Mouse (Mus musculus): ENCODE measurements around the gene Car10.

The Car10 gene

GRCm38 (mm10) chr11:93487913-93488604, 390.2 kb downstream of the Car10 start:
- no peak for DNase-seq (ENCODE audit: extremely low read depth, low read depth, low spot score)

GRCm38 (mm10) chr11:93490211-93490820, 392.5 kb downstream of the Car10 start:
- no peak for DNase-seq (ENCODE audit: extremely low read depth, low read depth, low spot score)

DNA sequence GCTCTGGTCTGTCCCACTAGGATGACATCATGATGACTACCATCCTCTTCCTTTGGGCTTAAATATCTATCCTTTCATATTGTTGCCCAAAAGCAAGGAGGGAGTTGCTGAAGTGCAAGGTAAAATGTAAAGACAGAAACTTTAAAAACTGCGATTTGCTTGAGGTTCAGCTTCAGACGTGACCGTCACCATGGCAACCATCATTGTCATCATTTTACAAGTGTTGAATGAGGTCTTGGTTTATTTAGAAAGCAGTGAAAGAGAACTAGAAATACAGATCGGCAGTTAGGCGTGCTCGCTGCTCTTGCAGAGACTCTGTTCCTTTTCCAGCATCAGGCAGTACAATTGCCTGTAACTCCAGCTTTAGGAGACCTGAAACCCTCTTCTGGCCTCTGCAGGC, 400.1 kb downstream of the Car10 start:
- DNase-seq (ENCODE audit: extremely low read depth, low read depth, low spot score): no peak

- DNase-seq (ENCODE audit: extremely low read depth, low read depth, low spot score): no peak
These were observed 402.6 kb downstream of the Car10 start for GRCm38 (mm10) chr11:93500442-93500841.

DNA sequence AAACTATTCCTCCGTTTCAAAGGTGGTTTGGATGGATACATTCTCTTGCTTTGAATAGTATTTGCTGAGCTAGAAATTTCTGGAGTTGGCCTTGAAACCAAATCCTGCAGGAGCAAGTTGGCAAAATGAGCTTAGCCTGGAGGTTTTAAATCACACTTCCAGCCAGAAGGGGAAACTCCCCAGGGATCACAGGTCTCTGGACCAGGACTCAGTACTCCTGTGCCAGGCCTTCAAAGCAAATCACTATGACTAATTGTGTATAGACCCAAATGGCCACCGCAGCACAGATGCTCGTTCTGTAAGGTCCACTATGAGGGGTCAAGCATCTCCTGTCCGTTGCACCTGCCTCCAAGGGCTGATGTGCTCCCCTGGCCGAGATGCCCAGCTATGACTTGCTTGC, 403.8 kb downstream of the Car10 start:
- DNase-seq (ENCODE audit: extremely low read depth, low read depth, low spot score): no peak

DNA sequence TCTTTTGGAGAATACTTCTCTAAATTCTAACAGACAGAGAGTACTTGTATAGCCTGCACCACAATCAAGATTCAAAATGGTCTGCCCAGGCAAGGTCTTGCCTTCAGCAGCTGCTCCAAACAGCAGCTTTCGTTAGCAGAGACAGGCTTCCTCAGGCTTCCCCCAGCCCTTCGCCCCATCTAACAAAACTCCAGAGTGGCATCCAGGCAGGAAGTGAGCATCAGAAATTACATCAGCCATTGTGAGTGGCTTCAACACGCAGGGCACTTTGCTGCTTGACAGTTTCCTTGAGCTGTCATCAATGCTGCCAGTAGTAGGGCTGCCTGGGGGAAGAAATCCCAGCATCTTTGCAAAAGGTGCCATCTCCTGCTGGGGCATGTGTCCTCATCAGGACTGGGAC, 405.0 kb downstream of the Car10 start:
- no peak for DNase-seq (ENCODE audit: extremely low read depth, low read depth, low spot score)

- DNase-seq (ENCODE audit: extremely low read depth, low read depth, low spot score): no peak
These were observed 405.6 kb downstream of the Car10 start for GRCm38 (mm10) chr11:93503469-93503868.

DNA sequence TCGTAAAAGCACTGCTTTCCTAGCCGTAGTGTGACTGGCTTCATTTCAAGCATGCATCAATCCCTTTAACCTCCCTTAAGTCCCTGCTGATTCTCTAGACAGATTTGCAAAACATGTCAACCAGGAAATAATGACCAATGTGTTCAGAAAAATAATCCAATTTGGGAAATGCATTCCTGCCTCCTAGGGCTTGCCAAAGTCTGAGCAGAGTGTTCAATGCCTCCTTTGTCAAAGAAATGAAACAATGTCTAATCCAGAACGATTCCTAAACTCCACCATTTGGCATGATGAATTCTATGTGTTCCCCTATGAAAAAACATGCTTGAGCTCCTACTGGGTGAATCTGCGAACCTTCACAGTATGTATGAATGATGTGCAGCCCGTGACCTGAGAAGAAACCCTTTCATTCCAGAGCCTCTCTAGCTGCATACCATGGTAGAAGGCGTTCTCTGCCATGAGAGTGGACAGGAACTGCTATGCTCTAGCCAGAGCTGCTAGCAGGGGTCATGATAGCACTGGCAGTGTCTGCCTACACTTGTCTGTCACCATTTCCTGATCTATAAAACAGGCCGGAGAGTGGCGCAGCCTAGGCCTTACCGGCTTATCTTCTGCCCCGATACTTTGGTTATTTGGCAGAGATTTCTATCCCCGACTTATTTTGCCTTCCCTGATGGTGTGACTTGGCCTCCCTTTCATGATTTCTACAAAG, 411.9 kb downstream of the Car10 start:
- DNase-seq (ENCODE audit: extremely low read depth, low read depth, low spot score): no peak

DNA sequence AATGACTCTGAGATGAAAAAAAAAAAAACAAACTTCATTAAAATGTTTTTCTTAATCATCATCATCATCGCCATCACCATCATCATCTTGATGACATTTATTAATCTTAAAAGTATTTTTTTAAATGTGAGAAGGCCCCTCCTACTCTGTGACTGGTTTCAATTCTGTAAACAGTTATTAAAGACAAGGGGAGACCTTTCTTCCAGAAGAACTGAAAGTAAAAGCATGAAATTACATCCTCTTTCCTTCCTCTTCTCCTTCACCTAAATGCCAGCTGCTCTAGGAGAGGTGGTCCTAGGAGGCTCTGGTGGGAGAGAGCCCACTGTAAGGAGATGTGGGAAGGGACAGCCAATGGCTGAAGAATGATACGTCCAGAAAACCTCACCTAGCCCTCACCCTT, 415.0 kb downstream of the Car10 start:
- DNase-seq (ENCODE audit: extremely low read depth, low read depth, low spot score): no peak

- no peak for DNase-seq (ENCODE audit: extremely low read depth, low read depth, low spot score)
These were observed 416.6 kb downstream of the Car10 start for GRCm38 (mm10) chr11:93514396-93514795.

DNA sequence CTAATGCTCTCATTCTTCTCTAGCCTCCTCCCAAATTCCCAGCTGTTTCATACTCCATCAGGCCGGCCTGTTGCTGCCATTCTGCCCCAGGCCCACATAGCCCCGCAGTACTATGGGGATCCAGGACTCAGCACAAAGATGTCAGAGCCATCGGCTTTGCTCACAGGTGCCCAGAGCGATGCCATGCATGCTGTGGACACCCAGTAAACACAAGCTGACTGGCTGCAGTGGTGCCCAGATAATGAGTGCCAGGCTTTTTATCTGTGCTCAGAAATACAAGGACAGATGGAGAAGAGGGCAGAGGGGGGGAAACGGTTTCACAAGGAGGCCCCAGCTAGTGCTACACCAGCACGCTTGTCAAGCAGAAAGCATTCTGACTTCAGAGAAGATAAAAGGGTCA, 417.7 kb downstream of the Car10 start:
- DNase-seq (ENCODE audit: extremely low read depth, low read depth, low spot score): no peak

GRCm38 (mm10) chr11:93516216-93516615, 418.4 kb downstream of the Car10 start:
- no peak for DNase-seq (ENCODE audit: extremely low read depth, low read depth, low spot score)

GRCm38 (mm10) chr11:93516946-93517345, 419.1 kb downstream of the Car10 start:
- DNase-seq (ENCODE audit: extremely low read depth, low read depth, low spot score): no peak

GRCm38 (mm10) chr11:93522501-93522900, 424.7 kb downstream of the Car10 start:
- no peak for DNase-seq (ENCODE audit: extremely low read depth, low read depth, low spot score)

GRCm38 (mm10) chr11:93525921-93526320, 428.1 kb downstream of the Car10 start:
- no peak for DNase-seq (ENCODE audit: extremely low read depth, low read depth, low spot score)

DNA sequence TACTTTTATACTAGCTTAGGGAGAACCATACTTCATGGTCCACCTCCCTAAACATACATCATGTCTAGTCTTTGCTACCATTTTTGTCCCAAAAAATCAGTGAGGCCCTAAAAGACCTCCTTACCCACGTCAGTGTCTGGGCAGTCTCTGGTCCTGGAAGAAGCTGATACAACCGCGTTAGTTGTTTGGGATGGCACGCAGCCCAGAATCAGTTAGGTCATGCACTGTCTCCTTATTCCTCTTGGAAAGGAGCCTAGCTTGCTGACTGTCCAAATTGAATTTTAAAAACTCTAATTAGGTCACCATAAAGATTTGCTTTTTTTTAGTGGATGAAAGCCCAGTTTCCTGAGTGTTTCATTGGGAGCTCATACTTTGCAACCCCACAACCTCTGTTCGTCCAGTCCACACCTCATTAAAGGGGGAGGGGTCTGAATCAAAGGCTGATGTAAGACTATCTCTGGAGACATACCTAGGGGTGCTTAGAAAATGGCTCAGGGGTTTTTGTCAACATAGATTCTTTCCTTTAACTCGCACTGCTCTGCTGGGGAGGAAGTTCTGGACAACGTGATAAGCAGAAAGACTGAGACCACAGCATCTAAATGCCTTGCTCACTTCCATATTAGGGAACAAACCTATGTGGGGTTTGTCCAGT, 433.3 kb downstream of the Car10 start:
- DNase-seq (ENCODE audit: extremely low read depth, low read depth, low spot score): no peak

DNA sequence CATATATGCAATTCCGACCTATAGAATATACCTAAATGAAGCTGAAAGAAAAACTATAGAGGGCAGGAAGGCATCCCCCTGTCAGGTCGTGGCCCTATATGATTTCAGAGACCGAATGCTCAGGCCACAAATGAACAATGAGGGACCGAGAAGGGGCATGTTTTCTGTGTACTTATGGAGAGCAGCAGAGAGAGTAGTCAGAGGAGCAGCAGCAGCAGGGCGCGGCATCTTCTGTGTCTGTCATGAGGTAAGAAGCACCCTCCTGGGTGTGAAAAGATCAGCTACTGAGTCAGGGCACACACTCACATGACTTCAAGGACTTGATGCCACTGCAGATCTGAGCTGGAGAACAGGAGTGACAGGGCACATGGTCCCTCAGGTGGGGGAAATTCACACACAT, 438.4 kb downstream of the Car10 start:
- no peak for DNase-seq (ENCODE audit: extremely low read depth, low read depth, low spot score)

GRCm38 (mm10) chr11:93548904-93549303, 451.1 kb downstream of the Car10 start:
- no peak for DNase-seq (ENCODE audit: extremely low read depth, low read depth, low spot score)

- no peak for DNase-seq (ENCODE audit: extremely low read depth, low read depth, low spot score)
These were observed 453.1 kb downstream of the Car10 start for GRCm38 (mm10) chr11:93550908-93551307.

- no peak for DNase-seq (ENCODE audit: extremely low read depth, low read depth, low spot score)
These were observed 461.3 kb downstream of the Car10 start for GRCm38 (mm10) chr11:93559118-93559517.

DNA sequence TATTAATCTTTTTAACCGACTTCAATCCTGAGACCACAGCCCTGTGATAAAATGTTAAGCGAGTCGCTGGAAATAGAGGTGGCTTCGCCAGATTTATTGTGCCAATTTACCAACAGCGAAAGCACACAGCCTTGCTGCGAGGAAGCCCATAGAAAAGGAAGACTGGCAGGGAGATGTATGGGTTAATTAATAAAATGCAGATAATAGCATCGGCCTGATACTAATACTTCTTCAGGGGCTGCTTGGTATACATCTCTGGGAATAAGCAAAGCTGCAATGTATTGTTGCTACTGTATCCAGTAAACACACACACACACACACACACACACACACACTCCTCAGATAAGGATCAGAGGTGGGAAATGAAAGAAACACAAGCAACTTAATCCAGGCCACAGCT, 462.7 kb downstream of the Car10 start:
- no peak for DNase-seq (ENCODE audit: extremely low read depth, low read depth, low spot score)

All from fat pad, adult 2 months (tissue).